Mouse (Mus musculus): ENCODE measurements around the gene Ulk4.

The Ulk4 gene

GRCm38 (mm10) chr9:121107643-121108042 lies 169.4 kb downstream of the Ulk4 start:
- no peak for DNase-seq (ENCODE audit: low spot score in 2 of 2)

- no peak for DNase-seq (ENCODE audit: low spot score in 2 of 2)
These were observed 169.9 kb downstream of the Ulk4 start for GRCm38 (mm10) chr9:121107101-121107500.

DNA sequence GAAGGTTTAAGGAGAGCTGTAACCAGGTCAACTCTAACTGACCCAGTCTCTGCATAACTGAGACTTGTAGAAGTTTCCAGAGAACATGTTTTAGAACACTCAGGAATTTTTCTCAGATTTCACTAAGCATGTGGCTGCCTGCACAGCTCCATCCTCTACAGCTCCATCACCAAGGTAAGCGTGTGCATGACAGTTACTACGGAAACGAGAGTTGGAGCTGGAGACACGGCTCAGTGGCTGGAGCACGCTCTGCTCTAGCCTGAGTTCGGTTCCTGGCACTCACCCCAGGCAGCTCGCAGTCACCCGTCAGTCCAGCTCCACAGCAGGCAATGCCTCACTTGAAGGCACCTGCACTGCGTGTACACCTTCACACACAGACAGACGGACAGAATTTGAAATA lies 175.5 kb downstream of the Ulk4 start:
- no peak for DNase-seq (ENCODE audit: low spot score in 2 of 2)

DNA sequence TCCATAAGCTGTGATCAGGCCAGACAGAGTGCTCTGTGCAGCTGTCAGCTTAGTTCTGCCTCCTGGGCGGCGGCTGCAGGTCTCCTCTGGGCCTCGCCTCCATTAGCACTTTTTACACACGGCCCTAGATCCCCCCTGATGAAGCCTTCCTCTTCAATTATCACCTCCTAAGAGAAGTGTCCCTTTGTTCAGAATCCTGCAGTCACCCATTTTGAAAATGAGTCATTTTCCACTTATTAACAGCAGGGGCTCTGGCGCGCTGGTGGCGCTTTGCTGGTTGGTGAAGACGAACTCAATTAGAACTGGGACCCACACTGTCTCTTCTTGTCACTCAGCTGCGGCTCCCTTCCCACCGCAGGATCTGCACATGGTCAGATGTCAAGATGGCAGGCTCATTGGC lies 177.5 kb downstream of the Ulk4 start:
- no peak for DNase-seq (ENCODE audit: low spot score in 2 of 2)

DNA sequence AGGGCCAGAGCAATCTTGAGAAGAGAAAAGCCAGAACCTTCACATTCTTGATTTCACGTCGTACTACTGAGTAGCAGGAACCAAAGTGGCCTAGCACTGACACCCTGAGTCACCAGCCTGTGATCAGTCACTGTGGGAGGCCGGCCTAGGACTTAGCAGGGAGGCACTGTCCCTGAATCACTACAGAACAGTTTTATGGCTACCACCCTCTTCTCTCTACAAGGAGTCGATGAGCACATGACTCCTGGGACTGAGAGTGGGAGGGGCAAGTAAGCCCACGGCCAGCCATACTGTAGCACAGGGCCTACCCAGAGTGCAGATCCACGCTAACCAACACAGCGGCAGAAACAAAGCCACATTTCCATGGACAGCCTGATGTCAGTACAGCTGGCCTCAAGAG lies 183.2 kb downstream of the Ulk4 start:
- no peak for DNase-seq (ENCODE audit: low spot score in 2 of 2)

- DNase-seq (ENCODE audit: low spot score in 2 of 2) = no peak
These were observed 184.4 kb downstream of the Ulk4 start for GRCm38 (mm10) chr9:121092568-121092967.

DNA sequence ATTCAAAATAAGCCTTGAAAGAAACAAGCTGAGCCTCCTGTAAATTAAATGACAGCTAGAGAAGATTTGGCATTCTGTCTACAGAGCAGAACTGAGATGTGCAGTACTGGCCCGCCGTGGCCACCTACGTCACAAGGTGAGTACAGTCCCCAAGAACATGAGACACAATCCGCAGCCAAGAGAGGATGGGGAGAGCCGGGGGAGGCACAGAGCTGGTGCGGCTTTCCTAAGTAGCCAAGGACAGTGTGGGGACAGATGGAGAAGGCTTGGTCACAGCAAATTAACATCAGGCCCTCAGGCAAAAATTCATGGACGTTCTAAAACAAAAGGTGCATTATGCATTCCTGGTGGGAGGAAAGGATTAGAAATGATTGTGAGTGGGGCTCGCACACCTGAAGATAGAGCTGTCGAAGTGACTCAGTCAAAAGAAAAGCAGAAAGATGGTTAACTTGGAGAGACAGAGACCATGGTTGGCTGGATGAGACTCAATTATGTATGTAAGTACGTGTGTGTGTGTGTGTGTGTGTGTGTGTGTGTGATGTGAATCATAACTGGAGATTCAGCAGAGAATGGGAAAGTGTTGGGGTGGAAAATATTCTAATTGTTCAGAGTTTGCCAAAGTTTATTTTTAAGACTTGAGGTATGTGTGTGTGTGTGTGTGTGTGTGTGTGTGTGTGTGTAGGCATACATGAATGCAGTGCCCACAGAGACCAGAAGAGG lies 185.8 kb downstream of the Ulk4 start:
- no peak for DNase-seq (ENCODE audit: low spot score in 2 of 2)

- no peak for DNase-seq (ENCODE audit: low spot score in 2 of 2)
These were observed 189.3 kb downstream of the Ulk4 start for GRCm38 (mm10) chr9:121087661-121088060.

DNA sequence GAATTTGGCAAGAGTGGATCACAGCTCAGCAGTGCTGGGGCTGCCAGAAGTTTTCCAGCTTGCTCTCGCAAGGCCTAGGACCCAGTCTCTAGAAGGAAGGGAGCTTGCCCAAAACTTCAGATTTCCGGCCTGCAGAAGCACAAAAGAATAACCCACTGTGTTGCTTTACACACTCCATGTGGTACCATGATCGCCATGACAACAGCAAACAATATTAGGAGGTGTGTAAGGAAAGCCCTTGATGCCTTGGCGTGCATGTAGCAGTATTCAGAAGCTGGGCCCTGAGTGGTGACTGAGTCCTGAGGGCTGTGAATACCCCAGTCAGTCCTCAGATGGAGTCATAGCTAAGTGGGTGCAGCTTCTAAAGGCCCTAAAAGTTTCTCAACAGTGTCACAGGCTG lies 192.8 kb downstream of the Ulk4 start:
- no peak for DNase-seq (ENCODE audit: low spot score in 2 of 2)

DNA sequence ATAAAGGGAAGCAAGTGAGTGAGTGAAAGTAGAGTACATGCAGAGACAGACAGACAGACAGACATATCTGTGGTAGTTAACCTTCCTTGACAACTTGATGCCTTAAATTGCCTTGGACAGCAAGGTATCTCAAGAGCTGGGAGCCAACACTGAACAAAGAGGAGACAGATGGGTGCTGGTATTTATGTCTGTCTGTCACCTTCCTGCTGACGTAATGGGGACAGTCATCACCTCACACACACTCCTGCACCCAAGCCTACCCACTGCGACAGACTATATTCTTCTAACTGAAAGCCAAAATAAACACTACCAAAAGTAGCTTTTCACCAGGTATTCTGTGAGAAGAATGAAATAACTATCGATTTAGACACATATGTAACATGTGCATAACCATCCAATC lies 196.2 kb downstream of the Ulk4 start:
- no peak for DNase-seq (ENCODE audit: low spot score in 2 of 2)

DNA sequence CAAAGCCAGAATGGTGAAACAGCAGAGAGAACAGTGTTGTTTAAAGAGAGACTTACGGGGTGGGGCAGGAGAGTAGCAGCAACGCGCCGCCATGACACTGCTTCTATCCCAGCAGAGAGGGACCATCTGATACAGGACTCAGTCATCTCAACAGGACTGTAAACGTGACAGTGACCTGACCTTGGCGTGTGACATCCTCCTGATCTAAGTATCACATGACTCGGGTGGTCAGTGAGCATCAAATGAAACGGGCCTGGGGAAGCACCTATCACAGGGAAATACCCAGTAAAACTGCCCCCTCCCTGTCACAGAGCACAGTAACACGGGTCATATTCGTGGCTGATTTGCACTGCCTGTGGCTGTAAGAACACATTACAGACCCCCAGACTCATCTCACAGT lies 196.6 kb downstream of the Ulk4 start:
- no peak for DNase-seq (ENCODE audit: low spot score in 2 of 2)

DNA sequence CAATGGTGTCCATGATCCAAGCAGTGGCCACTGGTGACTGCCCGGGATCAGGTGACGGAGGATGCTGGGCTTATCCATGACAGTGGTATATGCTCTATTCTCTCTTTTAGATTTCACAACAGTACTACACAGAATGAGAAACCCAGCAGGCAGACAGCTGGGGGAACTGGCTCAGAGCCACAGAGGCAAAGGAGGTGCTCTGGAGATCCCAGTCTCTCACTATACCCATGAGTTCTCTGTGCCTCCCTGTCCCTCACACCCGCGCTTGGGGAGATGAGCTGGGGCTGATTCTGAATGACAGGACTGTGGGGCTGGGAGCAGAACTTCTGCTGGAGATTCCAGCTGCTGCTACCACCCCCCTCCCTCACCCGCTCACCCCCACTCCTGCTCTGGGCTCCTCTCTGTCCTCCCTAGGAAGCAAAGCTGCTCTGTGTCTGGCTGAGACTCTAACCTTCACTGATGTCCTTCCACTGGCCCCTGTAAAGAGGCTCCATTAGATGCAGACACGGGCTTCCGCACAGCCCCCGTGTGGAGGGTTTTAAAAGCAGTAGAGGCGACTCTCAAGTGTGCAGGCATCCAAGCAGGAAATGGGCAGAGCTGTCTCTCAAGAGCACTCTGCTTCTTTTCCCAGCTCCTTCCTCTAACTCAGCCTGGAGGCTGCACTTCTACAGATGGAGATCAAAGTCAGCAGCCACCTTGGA lies 197.5 kb downstream of the Ulk4 start:
- DNase-seq (ENCODE audit: low spot score in 2 of 2) = no peak

GRCm38 (mm10) chr9:121076291-121076690 lies 200.7 kb downstream of the Ulk4 start:
- no peak for DNase-seq (ENCODE audit: low spot score in 2 of 2)

GRCm38 (mm10) chr9:121075246-121075645 lies 201.8 kb downstream of the Ulk4 start:
- no peak for DNase-seq (ENCODE audit: low spot score in 2 of 2)

DNA sequence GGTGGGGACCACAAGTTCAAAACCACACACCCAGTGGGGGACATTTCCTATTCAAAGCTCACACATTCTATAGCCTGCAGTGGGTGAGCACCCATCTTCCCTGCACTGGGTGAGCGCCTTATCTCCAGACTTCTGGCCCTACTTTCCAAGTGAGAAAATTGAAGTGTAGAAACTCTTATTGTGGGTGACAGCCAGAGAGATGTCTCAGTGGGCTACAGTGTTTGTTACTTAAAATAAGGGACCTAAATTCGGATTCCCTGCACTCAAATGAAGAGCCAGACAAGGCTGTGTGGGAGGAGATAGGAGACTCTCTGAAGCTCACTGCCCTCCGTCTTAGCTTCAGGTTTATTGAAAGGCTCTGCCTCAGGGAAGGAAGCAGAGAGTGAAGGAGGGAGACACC lies 202.3 kb downstream of the Ulk4 start:
- no peak for DNase-seq (ENCODE audit: low spot score in 2 of 2)

DNA sequence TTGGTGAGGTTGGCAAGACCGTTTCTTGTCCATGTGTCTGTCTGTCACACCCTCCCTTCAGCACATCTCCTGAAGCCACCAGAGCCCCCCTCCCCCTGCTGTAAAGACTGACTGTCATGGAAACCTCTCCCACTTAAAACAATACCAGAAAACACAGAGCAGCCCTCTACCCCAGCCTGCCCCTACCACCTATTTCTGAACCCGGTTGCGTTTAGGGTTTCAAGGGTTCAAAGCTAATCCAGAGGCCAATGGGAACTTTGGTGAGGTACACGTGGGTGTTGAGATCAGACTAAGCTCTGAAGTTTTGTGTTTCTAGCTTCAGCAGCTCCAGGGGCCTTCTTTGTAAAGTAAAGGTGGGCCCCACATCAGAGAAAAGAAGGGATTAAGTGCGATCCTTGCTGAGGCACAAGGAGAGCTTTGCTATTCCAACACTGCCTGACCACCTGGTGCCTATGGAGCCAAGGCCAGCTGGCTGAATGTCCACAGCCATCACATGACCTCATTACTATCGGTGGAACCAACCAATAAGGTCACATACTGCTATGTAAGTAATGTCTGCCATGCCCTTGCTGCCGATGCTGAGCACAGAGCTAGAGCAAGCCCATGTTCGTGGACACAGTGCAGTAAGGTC lies 204.8 kb downstream of the Ulk4 start:
- no peak for DNase-seq (ENCODE audit: low spot score in 2 of 2)

GRCm38 (mm10) chr9:121071461-121072126 lies 205.4 kb downstream of the Ulk4 start:
- no peak for DNase-seq (ENCODE audit: low spot score in 2 of 2)

DNA sequence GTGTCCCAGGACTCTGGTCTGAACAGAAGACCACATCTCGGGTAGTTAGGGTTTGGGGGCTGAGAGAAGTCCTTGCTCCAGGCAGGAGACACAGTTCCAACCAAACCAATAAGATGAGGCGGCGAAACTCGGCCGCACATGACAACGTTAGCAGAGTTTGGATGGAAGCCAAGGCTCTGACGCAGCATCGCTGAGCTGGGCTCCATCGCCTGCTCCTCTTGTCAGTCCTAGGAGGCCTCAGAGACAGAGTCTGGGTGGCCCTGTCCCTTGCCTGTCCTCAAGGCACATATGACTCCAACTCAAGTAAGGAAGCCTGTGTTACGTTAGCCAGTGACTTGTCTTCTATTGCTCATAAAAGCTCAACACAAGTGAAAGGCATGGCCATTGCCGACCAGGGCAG lies 205.9 kb downstream of the Ulk4 start:
- DNase-seq (ENCODE audit: low spot score in 2 of 2) = peak; percentile 11 to 67

DNA sequence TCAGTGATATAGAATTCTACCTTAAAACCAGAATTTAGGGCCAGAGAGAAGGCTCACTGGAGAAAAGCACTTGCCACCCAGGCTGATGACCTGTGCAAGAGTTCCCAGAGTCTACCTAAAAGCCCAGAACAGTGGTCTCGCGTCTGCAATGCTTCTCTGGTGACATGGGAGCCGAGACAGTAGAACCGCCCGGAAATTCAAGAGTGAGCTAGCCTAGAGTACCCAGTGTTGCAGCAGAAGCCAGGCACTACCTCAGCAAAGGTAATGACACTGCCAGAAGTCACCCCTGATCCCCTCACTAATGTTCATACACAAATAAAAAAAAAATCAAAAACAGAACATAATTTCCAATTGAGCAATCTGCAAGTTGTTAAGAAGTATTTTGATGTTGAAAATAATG lies 208.9 kb downstream of the Ulk4 start:
- DNase-seq (ENCODE audit: low spot score in 2 of 2) = no peak

GRCm38 (mm10) chr9:121067043-121067442 lies 210.0 kb downstream of the Ulk4 start:
- no peak for DNase-seq (ENCODE audit: low spot score in 2 of 2)

DNA sequence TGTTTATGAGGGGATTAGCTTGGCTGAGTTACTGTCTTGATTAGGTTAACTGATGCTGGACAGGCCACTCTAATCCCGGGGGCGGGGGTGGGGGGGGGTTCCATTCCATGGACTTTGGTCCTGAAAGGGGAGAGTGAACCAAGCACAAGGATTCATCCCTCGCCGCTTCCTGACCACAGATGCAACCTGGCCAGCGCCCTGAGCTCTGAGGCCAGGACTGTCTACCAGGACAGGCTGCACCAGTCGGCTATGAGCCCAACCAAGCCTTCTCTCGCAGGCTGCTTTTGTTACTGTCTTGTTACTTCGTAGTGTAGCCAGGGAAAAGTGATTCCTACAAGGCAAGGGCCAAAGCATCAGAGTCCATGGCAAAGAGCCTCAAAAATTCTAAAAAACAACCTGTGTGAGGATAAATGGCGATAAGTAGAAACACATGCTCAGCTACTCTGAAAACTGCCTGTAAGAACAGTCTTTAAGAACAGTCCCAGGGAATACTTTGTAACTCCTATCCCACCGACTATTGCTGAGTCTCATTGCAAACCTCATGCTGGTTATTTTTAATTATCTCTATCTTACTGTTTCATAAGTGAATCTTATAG lies 211.5 kb downstream of the Ulk4 start:
- DNase-seq (ENCODE audit: low spot score in 2 of 2) = no peak
